Comparison of ENCODE assay signal across 8 mouse cellular contexts in genomic region chr8:102738961-102739487, GRCm38 (mm10). TPM values are rescaled to one million over a fixed set of nuclear protein-coding genes. Genes with fewer than 3 reads are reported as not detected.
DNase-seq lines count a peak whose midpoint lies in the region; ATAC-seq lines count a peak whose summit lies in the region.

No protein-coding gene starts in this region.

- no peaks in the 10 kb centered on the region for H3K36me3 ChIP-seq in hindbrain, embryonic 14.5 days (replicated peaks; ENCODE audit: control insufficient read depth, insufficient read depth)
- H3K36me3 ChIP-seq in midbrain, embryonic 15.5 days (replicated peaks) = no peaks in the 10 kb centered on the region

- 65% methylated on average over 7 of the region's 7 CpGs for WGBS in hindbrain, embryonic 14.5 days
- WGBS in midbrain, embryonic 15.5 days = 65% methylated on average over 7 of the region's 7 CpGs

- peaks cover 8% of the 10 kb centered on the region; the same call in 1 of the 2 replicates for H3K4me1 ChIP-seq in hindbrain, embryonic 14.5 days (replicated peaks; ENCODE audit: control insufficient read depth, insufficient read depth, low read length)
- peaks cover 5% of the 10 kb centered on the region; the same call in 1 of the 2 replicates for H3K4me1 ChIP-seq in midbrain, embryonic 15.5 days

- no peaks in the 10 kb centered on the region for H3K9me3 ChIP-seq in hindbrain, embryonic 14.5 days (ENCODE audit: control insufficient read depth, low read length)
- no peaks in the 10 kb centered on the region for H3K9me3 ChIP-seq in midbrain, embryonic 15.5 days

- DNase-seq in frontal cortex, postnatal 25 days (ENCODE audit: low spot score in 2 of 2) = no peak
- peak; percentile 56 to 58 for DNase-seq in cerebellum, postnatal 36 days
- DNase-seq in hindbrain, embryonic 14.5 days (ENCODE audit: low spot score) = no peak
- DNase-seq in thymus, postnatal 36 days = no peak
- DNase-seq in liver = no peak
- DNase-seq in spleen, postnatal 36 days (ENCODE audit: low spot score in 2 of 2) = no peak

- ATAC-seq in frontal cortex, adult (ENCODE audit: low TSS enrichment) = peak; percentile 53
- ATAC-seq in hindbrain, embryonic 14.5 days (ENCODE audit: low FRiP score) = peak; percentile 84; the same call in 1 of the 2 replicates
- ATAC-seq in midbrain, embryonic 15.5 days (replicated peaks) = peak; percentile 82

- no peaks in the 10 kb centered on the region for H3K27me3 ChIP-seq in hindbrain, embryonic 14.5 days (ENCODE audit: control insufficient read depth, insufficient read depth, low read length)
- no peaks in the 10 kb centered on the region for H3K27me3 ChIP-seq in midbrain, embryonic 15.5 days (replicated peaks)

- no peak overlapping the region for H3K9ac ChIP-seq in hindbrain, embryonic 14.5 days
- no peak overlapping the region for H3K9ac ChIP-seq in midbrain, embryonic 15.5 days

- no peak overlapping the region for H3K4me2 ChIP-seq in hindbrain, embryonic 14.5 days (replicated peaks)
- H3K4me2 ChIP-seq in midbrain, embryonic 15.5 days = no peak overlapping the region

- peak overlapping the region; percentile 54 for H3K27ac ChIP-seq in hindbrain, embryonic 14.5 days
- peak overlapping the region; percentile 27; the same call in 1 of the 2 replicates for H3K27ac ChIP-seq in midbrain, embryonic 15.5 days

- no peak overlapping the region for H3K4me3 ChIP-seq in hindbrain, embryonic 14.5 days (replicated peaks; ENCODE audit: low read length)
- H3K4me3 ChIP-seq in midbrain, embryonic 15.5 days = no peak overlapping the region

RNA-seq across cellular contexts. Expression of gene Cdh11, which starts 46.4 kb away (rescaled TPM):
- polyA plus RNA-seq in hindbrain, embryonic 14.5 days (2014; fragmentation: Nextera tagmentation; extraction: Ambion mirVana) = 50.4 and 61.1 TPM in 2 replicates
- 40.7 and 42.6 TPM in 2 replicates for polyA plus RNA-seq in midbrain, embryonic 15.5 days (2015; fragmentation: Nextera tagmentation; extraction: Ambion mirVana)

Comparison
In these comparisons a context has a peak if more than half of its experiments do, and no peak if none do; other contexts are left out.
1. DNase-seq: peak in cerebellum, postnatal 36 days (2 of 2); none in frontal cortex, postnatal 25 days (0 of 2), hindbrain, embryonic 14.5 days (single experiment), thymus, postnatal 36 days (0 of 2), liver (single experiment) and spleen, postnatal 36 days (0 of 2).
2. Peak in every context shown above with its lines, with median percentiles within 50 percentile points of each other: ATAC-seq.